Mouse (Mus musculus): ENCODE data around the gene P3h4.

GRCm38 (mm10) chr11:100408835-100409462 lies 5.7 kb downstream of the P3h4 start:
- TF ChIP-seq POLR2AphosphoS2 (IDR thresholded peaks at IDR 0.05; ENCODE audit: insufficient read length, low read depth), result no peak
- TF ChIP-seq TCF12 (IDR thresholded peaks at IDR 0.05; ENCODE audit: insufficient read depth, poor library complexity, severe bottlenecking), result no peak
- no peak for TF ChIP-seq USF1 (IDR thresholded peaks at IDR 0.05; ENCODE audit: low read depth)
- TF ChIP-seq MAX (IDR thresholded peaks at IDR 0.05; ENCODE audit: low read depth), result no peak
- no peak for TF ChIP-seq POLR2A (IDR thresholded peaks at IDR 0.05; ENCODE audit: insufficient read length, low read depth)
- TF ChIP-seq CEBPB (IDR thresholded peaks at IDR 0.05; ENCODE audit: insufficient read depth, poor library complexity, severe bottlenecking), result no peak
- no peak for TF ChIP-seq E2F4 (IDR thresholded peaks at IDR 0.05; ENCODE audit: insufficient read depth)
- peak in 1 of 3 experiments; percentile 40 for TF ChIP-seq MYOD1 (IDR thresholded peaks at IDR 0.05; ENCODE audit: control insufficient read depth in 1 of 3, insufficient read length in 2 of 3, low read depth in 2 of 3)
